Mouse (Mus musculus) kidney, postnatal 4 days (tissue): Measurements from ENCODE around the gene Nxph2.

Experiments used
- DNase-seq, 2 experiments: peaks; one replicate each; pipeline ENCODE4 v3.0.0; 2021; ENCODE audit warnings: mixed read lengths in 2 of 2

Nxph2 gene

GRCm38 (mm10) chr2:23320746-23321585 is at the start of gene Nxph2:
Gene Nxph2, plus strand, starts transcription at chr2:23321246.
- DNase-seq, result peak; percentile 1

DNA sequence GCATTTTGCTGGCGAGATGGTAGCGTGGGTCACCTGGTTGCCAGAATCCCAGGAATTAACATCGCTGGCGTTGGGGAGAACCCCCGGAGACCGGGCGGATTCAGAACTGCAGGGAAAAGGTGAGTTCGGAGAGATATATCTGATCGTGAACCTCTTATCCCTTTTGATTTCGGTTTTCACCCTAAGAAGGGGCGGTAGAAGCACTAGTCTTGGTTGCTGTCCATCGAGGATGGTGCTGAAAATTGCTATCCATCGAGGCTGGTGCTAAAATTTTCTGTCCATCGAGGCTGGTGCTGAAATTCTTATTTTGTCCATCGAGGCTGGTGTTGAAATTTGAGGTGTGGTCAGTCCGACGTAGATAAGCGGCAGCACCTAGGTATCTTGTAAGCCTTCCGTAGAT is 30.1 kb upstream of the Nxph2 start:
- DNase-seq, result peak; percentile 72 to 77

GRCm38 (mm10) chr2:23314869-23315268 is 6.2 kb upstream of the Nxph2 start:
- no peak for DNase-seq
